Mouse (Mus musculus) embryonic facial prominence, embryonic 10.5 days (tissue): Measurements from ENCODE around the gene Parn. TPM values are rescaled to one million over a fixed set of nuclear protein-coding genes. Genes with fewer than 3 reads are reported as not detected.
A peak's percentile ranks its signal among the peaks of the same experiment; 100 is the strongest.

Source experiments
- DNase-seq: peaks from one replicate; pipeline ENCODE4 v3.0.0-alpha.2; 2017; ENCODE audit warnings: low spot score
- H3K27ac ChIP-seq: fragments of 300-500 bp; sonication (generic); replicated peaks from 2 replicates; pipeline ENCODE4 v1.5.1; 2016; ENCODE audit warnings: mild to moderate bottlenecking
- H3K27me3 ChIP-seq: fragments of 300-500 bp; sonication (generic); replicated peaks from 2 replicates; pipeline ENCODE4 v1.6.1; 2016; ENCODE audit warnings: low read depth, mild to moderate bottlenecking; ENCODE audit not compliant: poor library complexity, severe bottlenecking
- H3K36me3 ChIP-seq: fragments of 300-500 bp; sonication (generic); replicated peaks from 2 replicates; pipeline ENCODE4 v1.6.1; 2016; ENCODE audit warnings: mild to moderate bottlenecking, moderate library complexity
- H3K4me1 ChIP-seq: fragments of 300-500 bp; sonication (generic); 2 replicates; pipeline ENCODE4 v1.6.1; 2016
- H3K4me3 ChIP-seq: fragments of 300-500 bp; sonication (generic); 2 replicates; pipeline ENCODE4 v1.5.1; 2016; ENCODE audit warnings: mild to moderate bottlenecking, moderate library complexity
- H3K9me3 ChIP-seq: fragments of 300-500 bp; sonication (generic); 2 replicates; pipeline ENCODE4 v1.6.1; 2016; ENCODE audit warnings: mild to moderate bottlenecking
- WGBS: fragments of 180-500 bp; shearing (Covaris S2); methylation state at CpG from one replicate; pipeline ENCODE4 v1.1.7; 2016; 5-methylcytosine and 5-hydroxymethylcytosine counted together
- polyA plus RNA-seq: library from polyadenylated mRNA; unstranded; fragments of >200 nt; fragmentation: Nextera tagmentation; extraction: Ambion mirVana; gene quantifications from 2 replicates; pipeline ENCODE4 v1.2.1, GENCODE M21; 2016

Gene Parn
- polyA plus RNA-seq, 1 experiment from 2014 or later = 45.3 TPM

DNA sequence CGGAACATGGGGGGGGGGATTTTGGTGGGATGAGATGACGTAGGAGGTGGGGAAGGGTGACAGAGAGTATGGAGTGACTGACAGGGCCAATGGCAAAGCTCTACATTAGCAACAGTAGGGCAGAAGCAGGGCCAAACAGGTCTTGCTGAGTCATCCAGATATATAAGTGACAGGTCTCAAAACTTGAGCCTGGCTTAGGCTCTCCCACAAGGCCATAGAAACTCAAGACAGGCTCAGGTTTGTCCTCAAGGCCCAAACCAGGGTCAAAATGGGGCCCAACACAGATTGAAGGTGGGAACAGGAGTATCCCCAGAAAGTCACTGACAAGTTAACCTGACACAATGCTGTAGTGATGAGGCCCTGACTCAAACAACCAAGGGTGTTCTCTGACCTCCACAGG, 99.7 kb downstream of the Parn start:
- H3K27ac ChIP-seq = no peak overlapping the region
- no peaks in the 10 kb centered on the region for H3K9me3 ChIP-seq
- no peaks in the 10 kb centered on the region; the same call in none of the 2 replicates for H3K36me3 ChIP-seq
- DNase-seq = peak; percentile 5
- no peak overlapping the region for H3K4me3 ChIP-seq
- 96% methylated on average over 2 of the region's 2 CpGs for WGBS
- H3K4me1 ChIP-seq = no peaks in the 10 kb centered on the region
- H3K27me3 ChIP-seq = no peaks in the 10 kb centered on the region

GRCm38 (mm10) chr16:13567614-13568013, 100.4 kb downstream of the Parn start:
- DNase-seq = no peak
- H3K27me3 ChIP-seq = no peaks in the 10 kb centered on the region
- no peaks in the 10 kb centered on the region for H3K9me3 ChIP-seq
- H3K4me1 ChIP-seq = no peaks in the 10 kb centered on the region
- no peak overlapping the region for H3K4me3 ChIP-seq
- no peak overlapping the region for H3K27ac ChIP-seq
- 88% methylated on average over 1 of the region's 1 CpGs for WGBS
- H3K36me3 ChIP-seq = no peaks in the 10 kb centered on the region; the same call in none of the 2 replicates

GRCm38 (mm10) chr16:13566351-13566750, 101.6 kb downstream of the Parn start:
- 91% methylated on average over 6 of the region's 6 CpGs for WGBS
- Histone ChIP-seq H3K27me3 (no peaks in the 10 kb centered on the region), H3K9me3 (no peaks in the 10 kb centered on the region), H3K27ac (no peak overlapping the region), H3K4me3 (no peak overlapping the region), H3K4me1 (no peaks in the 10 kb centered on the region), H3K36me3 (no peaks in the 10 kb centered on the region; the same call in none of the 2 replicates)
- DNase-seq = peak; percentile 6

DNA sequence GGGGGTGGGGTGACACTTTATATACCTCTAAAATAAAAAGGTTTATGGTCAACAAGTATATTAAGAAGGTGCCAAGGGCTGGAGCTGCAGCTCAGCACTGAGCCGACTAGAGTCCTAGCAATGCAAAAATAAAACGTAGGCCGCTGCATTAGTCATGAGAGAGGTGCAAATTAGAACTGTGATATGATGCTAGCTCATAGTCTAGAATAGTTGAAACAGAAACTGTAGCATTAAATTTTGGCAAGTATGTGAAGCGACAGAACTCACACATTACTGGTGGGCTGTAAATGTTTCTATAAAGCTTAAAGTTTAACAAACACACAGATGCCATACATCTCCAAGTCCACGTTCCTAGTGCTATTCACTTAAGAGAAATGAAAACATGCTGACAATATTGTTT, 102.7 kb downstream of the Parn start:
- H3K27ac ChIP-seq = no peak overlapping the region
- no peak for DNase-seq
- no peaks in the 10 kb centered on the region; the same call in none of the 2 replicates for H3K36me3 ChIP-seq
- H3K4me1 ChIP-seq = no peaks in the 10 kb centered on the region
- H3K27me3 ChIP-seq = no peaks in the 10 kb centered on the region
- 95% methylated on average over 5 of the region's 5 CpGs for WGBS
- H3K9me3 ChIP-seq = no peaks in the 10 kb centered on the region
- no peak overlapping the region for H3K4me3 ChIP-seq

- Histone ChIP-seq H3K27ac (no peak overlapping the region), H3K4me3 (no peak overlapping the region), H3K36me3 (peaks cover 17% of the 10 kb centered on the region), H3K9me3 (no peaks in the 10 kb centered on the region), H3K4me1 (no peaks in the 10 kb centered on the region), H3K27me3 (no peaks in the 10 kb centered on the region)
- WGBS = 72% methylated on average over 2 of the region's 2 CpGs
- no peak for DNase-seq
Measured at GRCm38 (mm10) chr16:13557784-13558183, 110.2 kb downstream of the Parn start.

DNA sequence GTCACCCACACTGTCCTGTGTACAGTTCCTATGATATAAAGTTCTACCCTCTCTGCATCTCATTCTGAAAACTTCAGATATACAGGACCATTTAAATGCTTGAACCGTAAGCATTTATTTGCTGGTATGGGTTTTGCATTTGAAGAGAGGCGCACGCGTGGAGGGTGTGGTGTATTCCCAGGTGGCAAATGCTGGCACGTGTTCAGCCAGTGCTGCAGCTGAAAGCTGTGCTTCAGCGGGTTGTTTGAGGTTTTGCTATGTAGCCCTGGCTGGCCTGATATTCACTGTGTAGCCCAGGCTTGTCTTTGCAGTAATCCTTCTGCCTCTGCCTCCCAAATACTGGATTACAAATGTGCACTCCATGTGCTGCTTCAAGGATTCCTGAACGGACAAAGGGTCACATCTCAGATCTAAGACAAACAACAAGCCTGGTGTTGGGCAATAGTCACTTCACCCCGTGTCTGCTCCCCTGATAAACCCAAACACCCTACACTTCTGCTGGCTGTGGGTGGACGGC, 111.0 kb downstream of the Parn start:
- Histone ChIP-seq H3K27ac (no peak overlapping the region), H3K4me1 (no peaks in the 10 kb centered on the region), H3K4me3 (no peak overlapping the region), H3K9me3 (no peaks in the 10 kb centered on the region), H3K27me3 (no peaks in the 10 kb centered on the region), H3K36me3 (peaks cover 19% of the 10 kb centered on the region)
- WGBS = 83% methylated on average over 9 of the region's 9 CpGs
- DNase-seq = peak; percentile 4

- peaks cover 19% of the 10 kb centered on the region for H3K36me3 ChIP-seq
- no peaks in the 10 kb centered on the region for H3K27me3 ChIP-seq
- WGBS = 94% methylated on average over 7 of the region's 7 CpGs
- H3K4me1 ChIP-seq = no peaks in the 10 kb centered on the region
- no peak for DNase-seq
- H3K4me3 ChIP-seq = no peak overlapping the region
- H3K9me3 ChIP-seq = no peaks in the 10 kb centered on the region
- no peak overlapping the region for H3K27ac ChIP-seq
Measured at GRCm38 (mm10) chr16:13556446-13556845, 111.5 kb downstream of the Parn start.

DNA sequence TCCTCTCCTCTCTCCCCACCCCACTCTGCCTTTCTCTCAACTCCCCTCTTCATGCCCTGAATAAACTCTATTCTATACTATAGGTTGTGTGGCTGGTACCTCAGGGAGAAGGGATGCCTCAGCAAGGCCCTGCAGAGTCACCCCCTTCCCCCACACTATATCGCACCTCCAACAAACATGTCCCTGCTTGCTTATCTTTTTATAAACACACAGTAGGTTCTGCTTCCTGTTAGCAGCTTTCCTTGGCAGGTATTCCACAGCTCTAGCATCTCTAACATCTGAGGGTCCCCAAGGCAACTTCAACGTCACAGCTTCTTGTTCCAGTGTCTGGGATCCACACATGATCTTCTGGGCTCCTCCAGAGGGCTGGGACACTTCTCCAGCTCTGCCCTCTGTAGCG, 117.3 kb downstream of the Parn start:
- Histone ChIP-seq H3K27ac (no peak overlapping the region), H3K4me1 (no peaks in the 10 kb centered on the region), H3K9me3 (peaks cover 18% of the 10 kb centered on the region), H3K36me3 (peaks cover 48% of the 10 kb centered on the region), H3K4me3 (no peak overlapping the region), H3K27me3 (no peaks in the 10 kb centered on the region)
- WGBS = 96% methylated on average over 3 of the region's 3 CpGs
- no peak for DNase-seq

DNA sequence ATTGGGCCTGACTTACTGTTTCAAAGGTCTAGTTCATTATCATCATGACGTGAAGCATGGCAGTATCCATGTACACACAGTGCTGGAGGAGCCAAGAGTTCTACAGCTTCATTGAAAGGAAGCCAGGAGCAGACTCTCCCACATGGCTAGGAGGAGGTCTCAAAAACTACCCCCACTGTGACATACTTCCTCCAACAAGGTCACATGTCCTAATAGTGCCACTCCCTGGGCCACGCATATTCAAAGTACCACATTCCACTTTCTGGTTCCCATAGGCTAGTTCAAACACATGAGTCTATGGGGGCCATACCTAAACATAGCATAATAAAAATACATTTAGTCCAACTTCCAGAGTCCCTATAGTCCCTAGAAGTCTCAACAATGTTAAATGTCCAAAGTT, 118.0 kb downstream of the Parn start:
- Histone ChIP-seq H3K9me3 (peaks cover 25% of the 10 kb centered on the region), H3K27ac (no peak overlapping the region), H3K36me3 (peaks cover 51% of the 10 kb centered on the region), H3K4me3 (no peak overlapping the region), H3K27me3 (no peaks in the 10 kb centered on the region), H3K4me1 (no peaks in the 10 kb centered on the region)
- DNase-seq = no peak
- WGBS = 93% methylated on average over 2 of the region's 2 CpGs

GRCm38 (mm10) chr16:13541816-13542215, 126.2 kb downstream of the Parn start:
- Histone ChIP-seq H3K27me3 (no peaks in the 10 kb centered on the region), H3K36me3 (peaks cover 34% of the 10 kb centered on the region), H3K4me3 (no peak overlapping the region), H3K9me3 (peaks cover 24% of the 10 kb centered on the region), H3K4me1 (peaks cover 15% of the 10 kb centered on the region), H3K27ac (no peak overlapping the region)
- 88% methylated on average over 4 of the region's 4 CpGs for WGBS
- no peak for DNase-seq

DNA sequence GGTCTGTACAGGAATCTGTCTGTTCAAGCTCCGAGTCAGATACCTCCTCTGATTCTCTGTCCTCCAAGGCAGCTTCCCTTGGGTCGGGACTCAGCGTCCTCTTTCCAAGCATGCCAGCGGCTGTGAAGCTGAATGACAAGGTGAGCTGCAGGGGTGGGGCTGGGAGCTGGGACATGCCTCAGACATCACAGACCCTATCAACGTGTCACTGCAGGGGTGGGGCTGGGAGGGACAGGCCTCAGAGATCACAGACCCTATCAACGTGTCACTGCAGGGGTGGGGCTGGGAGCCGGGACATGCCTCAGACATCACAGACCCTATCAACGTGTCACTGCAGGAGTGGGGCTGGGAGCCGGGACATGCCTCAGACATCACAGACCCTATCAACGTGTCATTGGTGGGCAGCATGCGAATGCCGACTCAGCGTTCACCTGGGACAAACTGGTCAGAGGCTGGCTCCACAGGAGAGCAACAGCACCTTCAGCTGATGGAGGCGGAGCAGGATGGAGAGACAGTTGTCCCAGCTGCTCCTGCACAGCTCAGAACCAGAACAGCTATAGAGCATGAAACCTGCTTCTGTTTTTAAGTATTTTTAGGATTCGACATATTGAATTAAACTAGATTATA, 126.7 kb downstream of the Parn start:
- H3K27ac ChIP-seq = no peak overlapping the region
- H3K36me3 ChIP-seq = peaks cover 28% of the 10 kb centered on the region
- H3K27me3 ChIP-seq = no peaks in the 10 kb centered on the region
- no peak overlapping the region for H3K4me3 ChIP-seq
- WGBS = 84% methylated on average over 15 of the region's 15 CpGs
- H3K9me3 ChIP-seq = peaks cover 18% of the 10 kb centered on the region
- no peak for DNase-seq
- H3K4me1 ChIP-seq = peaks cover 15% of the 10 kb centered on the region

DNA sequence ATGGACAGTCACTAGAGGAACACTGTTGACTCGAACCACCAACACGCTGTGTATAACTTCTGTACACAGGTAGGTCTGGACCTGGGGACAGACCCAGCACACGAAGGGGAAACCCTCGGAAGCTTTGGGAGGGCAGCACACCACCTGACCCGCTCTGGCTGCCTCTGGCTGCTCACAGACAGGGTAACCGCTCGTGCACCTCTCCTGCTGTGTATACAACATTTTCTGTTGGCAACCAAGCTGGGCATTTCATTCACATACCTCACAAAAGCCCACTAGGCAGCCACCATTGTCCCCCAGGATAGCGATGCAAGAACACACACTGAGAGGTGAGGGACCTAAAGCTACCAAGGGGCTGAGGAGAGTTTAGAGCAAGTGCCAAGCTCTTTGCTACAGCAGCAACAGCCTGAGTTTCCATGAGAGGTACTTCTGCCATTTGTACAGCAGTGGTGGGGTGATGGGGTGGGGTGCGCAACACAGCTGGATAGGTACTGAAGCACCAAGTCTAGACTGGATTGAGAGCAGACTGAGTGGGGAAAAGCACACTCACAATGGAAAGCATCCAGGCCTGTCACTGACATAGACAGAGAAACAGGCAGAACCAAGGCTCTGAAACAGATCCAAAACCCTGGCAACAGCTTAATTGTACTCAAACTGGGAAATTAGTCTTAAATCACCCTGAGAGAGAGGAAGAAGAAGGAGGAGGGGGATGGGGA, 128.9 kb downstream of the Parn start:
- DNase-seq = no peak
- no peaks in the 10 kb centered on the region for H3K27me3 ChIP-seq
- no peak overlapping the region for H3K27ac ChIP-seq
- no peaks in the 10 kb centered on the region for H3K9me3 ChIP-seq
- WGBS = 73% methylated on average over 9 of the region's 9 CpGs
- peaks cover 15% of the 10 kb centered on the region for H3K4me1 ChIP-seq
- peaks cover 8% of the 10 kb centered on the region; the same call in 1 of the 2 replicates for H3K36me3 ChIP-seq
- no peak overlapping the region for H3K4me3 ChIP-seq
